Mouse (Mus musculus): ENCODE data around the gene Etfa. TPM values are rescaled to one million over a fixed set of nuclear protein-coding genes. Genes with fewer than 3 reads are reported as not detected.

The Etfa gene
- polyA plus RNA-seq, 1 experiment from 2014 or later, result 466 TPM

DNA sequence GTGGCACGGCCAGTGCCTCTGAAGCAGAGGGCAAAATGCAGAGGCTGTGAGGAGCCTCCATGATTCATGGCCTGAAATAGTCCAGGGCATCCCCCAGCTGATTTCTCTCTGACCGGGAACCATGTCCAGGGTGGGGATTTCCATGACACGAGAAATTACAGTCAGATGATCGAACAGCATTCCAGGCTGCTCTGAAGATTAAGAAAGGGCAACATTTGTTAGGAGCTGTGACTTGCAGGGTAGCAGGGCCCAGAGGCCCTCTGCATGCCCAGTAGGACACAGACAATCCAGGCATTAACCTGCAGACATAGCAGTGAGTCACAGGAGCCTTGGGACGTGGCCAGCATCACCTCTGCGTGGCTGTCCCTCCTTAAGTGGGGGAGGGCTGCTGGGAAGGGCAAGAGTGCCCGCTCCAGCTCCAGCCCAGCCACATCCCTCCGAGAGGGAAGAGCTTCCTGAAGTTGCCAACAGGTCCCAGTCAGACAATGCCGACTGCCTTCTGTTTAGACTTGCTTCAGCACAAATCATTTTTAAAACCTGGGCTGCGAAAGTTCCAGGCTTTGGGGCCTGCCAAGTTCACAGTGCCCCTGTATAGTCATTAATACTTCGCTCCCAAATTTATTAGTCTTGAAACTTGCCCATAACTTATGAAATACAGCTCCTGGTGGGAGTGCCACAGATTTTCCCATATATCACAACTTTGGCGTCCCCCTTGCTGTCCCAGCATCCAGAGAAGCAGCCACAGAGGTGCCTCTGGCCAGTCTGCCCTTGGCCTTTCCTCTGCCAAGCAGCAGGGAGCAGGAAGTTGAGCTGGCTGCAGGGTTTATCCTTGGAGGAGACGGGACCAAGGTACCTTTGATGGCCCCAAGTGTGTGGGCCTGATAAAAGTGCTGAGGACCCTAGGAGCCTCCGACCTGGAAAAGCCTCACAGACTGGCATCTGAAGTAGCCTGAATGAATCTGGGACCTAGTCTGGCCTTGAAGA lies 79.4 kb downstream of the Etfa start:
- no peak overlapping the region for H3K9ac ChIP-seq (replicated peaks)
- H3K36me3 ChIP-seq (replicated peaks; ENCODE audit: insufficient read depth, low read length), result no peaks in the 10 kb centered on the region
- no peak overlapping the region for H3K4me3 ChIP-seq (ENCODE audit: low read depth, low read length)
- DNase-seq (no peak), ATAC-seq (no peak)
- H3K27ac ChIP-seq (ENCODE audit: low read depth), result no peak overlapping the region
- H3K4me2 ChIP-seq (ENCODE audit: low read depth, low read length), result no peak overlapping the region
- no peaks in the 10 kb centered on the region for H3K4me1 ChIP-seq (ENCODE audit: insufficient read depth)
- no peaks in the 10 kb centered on the region for H3K9me3 ChIP-seq (ENCODE audit: low read length)
- TF ChIP-seq EP300 (IDR thresholded peaks at IDR 0.05; ENCODE audit: low read depth), result no peak
- no peak for TF ChIP-seq CTCF (IDR thresholded peaks at IDR 0.05; ENCODE audit: low read depth)
- 0 out of 2 replicates have a peak, but pooled peaks cover 3% of the 10 kb centered on the region for H3K27me3 ChIP-seq (ENCODE audit: insufficient read depth, low read length)
- WGBS (ENCODE audit: insufficient replicate concordance), result 64% methylated on average over 14 of the region's 14 CpGs

GRCm38 (mm10) chr9:55430133-55430532 lies 81.9 kb downstream of the Etfa start:
- Histone ChIP-seq H3K27me3 (ENCODE audit: insufficient read depth, low read length) (0 out of 2 replicates have a peak, but pooled peaks cover 3% of the 10 kb centered on the region), H3K4me1 (ENCODE audit: insufficient read depth) (no peaks in the 10 kb centered on the region), H3K9me3 (ENCODE audit: low read length) (no peaks in the 10 kb centered on the region), H3K4me3 (ENCODE audit: low read depth, low read length) (no peak overlapping the region), H3K36me3 (replicated peaks; ENCODE audit: insufficient read depth, low read length) (no peaks in the 10 kb centered on the region), H3K27ac (ENCODE audit: low read depth) (no peak overlapping the region), H3K4me2 (ENCODE audit: low read depth, low read length) (peak overlapping the region; percentile 40; the same call in 1 of the 2 replicates), H3K9ac (replicated peaks) (no peak overlapping the region)
- TF ChIP-seq CTCF (IDR thresholded peaks at IDR 0.05; ENCODE audit: low read depth), result peak; percentile 24
- TF ChIP-seq EP300 (IDR thresholded peaks at IDR 0.05; ENCODE audit: low read depth), result no peak
- 41% methylated on average over 20 of the region's 20 CpGs for WGBS (ENCODE audit: insufficient replicate concordance)
- DNase-seq, result peak; percentile 64
- ATAC-seq, result peak; percentile 67

DNA sequence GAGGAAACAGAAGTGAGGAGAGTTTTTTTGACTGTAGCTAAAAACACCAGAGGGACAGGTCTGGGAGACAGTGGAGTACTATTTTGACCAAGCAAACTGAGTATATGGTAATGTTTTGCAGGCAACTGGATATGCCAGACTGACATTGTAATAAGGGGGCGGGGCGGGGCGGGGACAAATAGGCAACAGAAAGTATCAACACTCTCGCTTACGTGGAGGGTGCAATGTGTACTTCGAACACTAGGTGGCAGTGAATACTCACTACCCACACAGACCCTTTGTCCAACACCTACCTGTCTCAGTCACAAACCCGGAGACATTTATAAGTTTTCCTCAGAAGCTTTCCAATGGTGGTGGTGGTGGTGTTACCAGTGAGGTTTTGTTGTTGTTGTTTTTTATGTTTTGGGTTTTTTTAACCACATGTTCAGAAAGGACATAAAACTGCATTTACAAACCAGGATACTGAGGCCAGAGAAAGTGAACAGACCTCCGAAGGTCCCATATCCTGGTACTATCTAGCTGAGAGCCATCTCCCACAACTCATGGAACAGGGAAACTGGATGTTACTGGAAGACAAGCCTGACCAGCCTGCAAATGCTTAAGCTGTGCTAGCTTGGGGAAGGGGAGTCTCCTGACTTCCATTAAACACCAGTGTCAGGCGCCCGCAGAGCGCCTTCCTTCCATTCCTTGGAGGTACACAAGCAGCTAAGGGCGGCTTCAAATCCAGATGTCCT lies 82.6 kb downstream of the Etfa start:
- no peak for TF ChIP-seq EP300 (IDR thresholded peaks at IDR 0.05; ENCODE audit: low read depth)
- peak; percentile 89 for TF ChIP-seq CTCF (IDR thresholded peaks at IDR 0.05; ENCODE audit: low read depth)
- Histone ChIP-seq H3K27me3 (ENCODE audit: insufficient read depth, low read length) (0 out of 2 replicates have a peak, but pooled peaks cover 3% of the 10 kb centered on the region), H3K36me3 (replicated peaks; ENCODE audit: insufficient read depth, low read length) (no peaks in the 10 kb centered on the region), H3K9me3 (ENCODE audit: low read length) (no peaks in the 10 kb centered on the region), H3K9ac (replicated peaks) (no peak overlapping the region), H3K4me3 (ENCODE audit: low read depth, low read length) (no peak overlapping the region), H3K27ac (ENCODE audit: low read depth) (no peak overlapping the region), H3K4me1 (ENCODE audit: insufficient read depth) (no peaks in the 10 kb centered on the region), H3K4me2 (ENCODE audit: low read depth, low read length) (peak overlapping the region; percentile 40; the same call in 1 of the 2 replicates)
- ATAC-seq, result peak; percentile 81
- WGBS (ENCODE audit: insufficient replicate concordance), result 35% methylated on average over 12 of the region's 12 CpGs
- DNase-seq, result peak; percentile 80

GRCm38 (mm10) chr9:55425271-55425810 lies 86.7 kb downstream of the Etfa start:
- Histone ChIP-seq H3K27ac (ENCODE audit: low read depth) (no peak overlapping the region), H3K4me1 (ENCODE audit: insufficient read depth) (no peaks in the 10 kb centered on the region), H3K36me3 (replicated peaks; ENCODE audit: insufficient read depth, low read length) (no peaks in the 10 kb centered on the region), H3K9me3 (ENCODE audit: low read length) (no peaks in the 10 kb centered on the region), H3K27me3 (ENCODE audit: insufficient read depth, low read length) (0 out of 2 replicates have a peak, but pooled peaks cover 3% of the 10 kb centered on the region), H3K4me2 (ENCODE audit: low read depth, low read length) (no peak overlapping the region), H3K4me3 (ENCODE audit: low read depth, low read length) (no peak overlapping the region), H3K9ac (replicated peaks) (no peak overlapping the region)
- WGBS (ENCODE audit: insufficient replicate concordance), result 72% methylated on average over 7 of the region's 7 CpGs
- TF ChIP-seq EP300 (IDR thresholded peaks at IDR 0.05; ENCODE audit: low read depth) (no peak), CTCF (IDR thresholded peaks at IDR 0.05; ENCODE audit: low read depth) (no peak)
- ATAC-seq (no peak), DNase-seq (no peak)

DNA sequence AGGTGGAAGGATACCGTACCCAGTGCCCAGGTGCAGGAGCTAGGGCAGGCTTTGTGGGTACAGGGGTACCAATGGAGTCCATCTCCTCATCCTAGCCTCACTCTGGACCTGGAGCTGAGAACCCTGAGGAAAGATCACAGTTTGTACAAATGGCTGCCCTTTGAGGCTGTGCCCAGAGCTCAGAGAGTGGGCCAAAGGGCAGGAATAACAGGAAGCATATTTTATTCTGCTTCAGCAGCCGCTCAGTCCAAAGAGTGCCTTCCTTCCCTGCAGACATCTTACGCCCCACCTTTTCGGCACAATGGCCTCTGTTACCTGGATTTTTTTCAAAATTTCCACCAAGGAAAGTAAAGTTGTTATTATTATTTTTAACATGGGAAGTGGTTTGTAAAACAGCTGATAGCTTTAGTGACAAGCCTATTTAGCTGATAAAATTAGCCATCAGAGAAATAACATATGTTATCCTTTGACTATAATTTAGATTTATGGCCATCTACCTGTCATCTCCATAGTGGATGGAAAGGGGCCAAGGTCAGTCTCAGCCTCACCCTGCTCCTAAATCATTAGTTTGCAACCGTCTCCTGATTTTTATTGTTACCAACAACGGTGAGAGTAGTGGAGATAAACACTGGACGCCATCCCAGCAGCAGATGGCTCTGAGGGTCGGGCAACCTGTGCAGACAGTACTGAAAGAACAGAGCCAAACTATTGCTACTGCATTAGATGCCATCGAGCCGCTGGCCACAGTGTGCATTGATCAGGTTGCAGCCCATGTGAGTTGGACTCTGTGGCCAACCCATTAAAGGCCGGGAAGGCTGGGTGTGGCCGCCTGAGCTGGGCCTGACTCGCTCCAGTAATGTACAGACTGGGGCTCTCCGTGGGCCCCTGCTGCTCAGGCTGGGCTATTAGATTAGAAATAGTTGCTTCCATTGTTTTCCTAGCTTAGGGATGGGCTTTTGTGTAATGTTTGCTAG lies 88.3 kb downstream of the Etfa start:
- Histone ChIP-seq H3K4me3 (ENCODE audit: low read depth, low read length) (no peak overlapping the region), H3K27me3 (ENCODE audit: insufficient read depth, low read length) (no peaks in the 10 kb centered on the region), H3K9me3 (ENCODE audit: low read length) (no peaks in the 10 kb centered on the region), H3K4me1 (ENCODE audit: insufficient read depth) (no peaks in the 10 kb centered on the region), H3K27ac (ENCODE audit: low read depth) (no peak overlapping the region), H3K36me3 (replicated peaks; ENCODE audit: insufficient read depth, low read length) (no peaks in the 10 kb centered on the region), H3K4me2 (ENCODE audit: low read depth, low read length) (no peak overlapping the region), H3K9ac (replicated peaks) (no peak overlapping the region)
- ATAC-seq (no peak), DNase-seq (no peak)
- TF ChIP-seq CTCF (IDR thresholded peaks at IDR 0.05; ENCODE audit: low read depth), result no peak
- no peak for TF ChIP-seq EP300 (IDR thresholded peaks at IDR 0.05; ENCODE audit: low read depth)
- WGBS (ENCODE audit: insufficient replicate concordance), result 72% methylated on average over 14 of the region's 14 CpGs
